Mouse (Mus musculus) liver, embryonic 14.5 days (tissue): ENCODE results near the gene Sgca.

Experiments
- CTCF ChIP-seq: IDR thresholded peaks from 2 replicates; pipeline ENCODE4 v1.5.1; 2016; ENCODE audit warnings: antibody characterized with exemption, low read depth, control low read depth
- EP300 ChIP-seq: IDR thresholded peaks from 2 replicates; pipeline ENCODE4 v1.6.1; 2016; ENCODE audit warnings: antibody characterized with exemption, low read depth

GRCm38 (mm10) chr11:94994208-94994814 lies 18.2 kb upstream of the Sgca start:
- TF ChIP-seq EP300 (0 out of 2 replicates have a peak, but pooled peaks have one; percentile 45), CTCF (no peak)
